Mouse (Mus musculus): Measurements from ENCODE around the gene Cgas.

Cgas gene

GRCm38 (mm10) chr9:78386947-78387346 lies 56.1 kb downstream of the Cgas start:
- in situ Hi-C loops (cut with MboI, MseI), result no loop called here

- in situ Hi-C loops (cut with MboI, MseI), result no loop called here
Observed at GRCm38 (mm10) chr9:78385893-78386292, 57.1 kb downstream of the Cgas start.
